Mouse (Mus musculus) ES-Bruce4 (cell line): ENCODE data around the gene Apoa5.

Source experiments
- CTCF ChIP-seq: IDR thresholded peaks from one replicate; pipeline ENCODE4 v1.8.1; 2011; ENCODE audit warnings: low read depth, low read length
- EP300 ChIP-seq: IDR thresholded peaks from 2 replicates; pipeline ENCODE4 v1.6.1; 2011; ENCODE audit warnings: low read depth, low read length; ENCODE audit not compliant: insufficient read depth

DNA sequence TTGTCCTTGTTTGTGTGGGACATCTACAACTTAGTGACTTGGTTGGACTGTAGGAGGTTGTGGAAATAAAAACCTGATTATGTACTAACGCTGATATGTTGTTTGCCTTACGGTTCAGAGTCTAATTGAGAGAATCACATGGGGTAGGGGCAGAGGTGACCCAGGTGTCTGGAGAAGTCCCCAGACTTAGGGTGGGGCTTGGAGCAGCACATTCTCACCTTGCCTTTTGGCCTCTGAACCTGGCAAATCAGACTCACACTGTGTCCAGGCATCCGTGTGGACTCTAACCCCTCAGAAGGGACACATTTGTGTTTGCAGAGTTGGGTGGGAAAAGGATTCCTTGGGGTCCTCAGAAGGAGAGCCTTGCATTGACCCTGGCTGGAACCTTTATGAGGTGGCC, 44.3 kb upstream of the Apoa5 start:
- TF ChIP-seq EP300 = no peak
- no peak for TF ChIP-seq CTCF
